Mouse (Mus musculus) ES-E14 (cell line): ENCODE measurements around the gene Zfr.

ENCODE experiments used
- CHD2 ChIP-seq: IDR thresholded peaks from 2 replicates; pipeline ENCODE4 v1.6.1; 2014; ENCODE audit warnings: mild to moderate bottlenecking, low read depth, low read length, inconsistent platforms
- HCFC1 ChIP-seq: IDR thresholded peaks from 2 replicates; pipeline ENCODE4 v1.6.1; 2012; ENCODE audit warnings: low read length, inconsistent platforms, borderline replicate concordance; ENCODE audit not compliant: insufficient read depth
- ZNF384 ChIP-seq: IDR thresholded peaks from 2 replicates; pipeline ENCODE4 v1.6.1; 2012; ENCODE audit warnings: low read depth, low read length, inconsistent platforms

- TF ChIP-seq CHD2 (no peak), ZNF384 (no peak), HCFC1 (no peak)
Measured at GRCm38 (mm10) chr15:12205902-12206645, 88.4 kb downstream of the Zfr start.
